Mouse (Mus musculus) yolk sac, embryonic 10.5 days (tissue): ENCODE results near the gene Abhd5.

Experiments used
- DNase-seq: peaks from one replicate; pipeline ENCODE4 v3.0.0-alpha.2; 2017; ENCODE audit warnings: low spot score

Abhd5 gene

DNA sequence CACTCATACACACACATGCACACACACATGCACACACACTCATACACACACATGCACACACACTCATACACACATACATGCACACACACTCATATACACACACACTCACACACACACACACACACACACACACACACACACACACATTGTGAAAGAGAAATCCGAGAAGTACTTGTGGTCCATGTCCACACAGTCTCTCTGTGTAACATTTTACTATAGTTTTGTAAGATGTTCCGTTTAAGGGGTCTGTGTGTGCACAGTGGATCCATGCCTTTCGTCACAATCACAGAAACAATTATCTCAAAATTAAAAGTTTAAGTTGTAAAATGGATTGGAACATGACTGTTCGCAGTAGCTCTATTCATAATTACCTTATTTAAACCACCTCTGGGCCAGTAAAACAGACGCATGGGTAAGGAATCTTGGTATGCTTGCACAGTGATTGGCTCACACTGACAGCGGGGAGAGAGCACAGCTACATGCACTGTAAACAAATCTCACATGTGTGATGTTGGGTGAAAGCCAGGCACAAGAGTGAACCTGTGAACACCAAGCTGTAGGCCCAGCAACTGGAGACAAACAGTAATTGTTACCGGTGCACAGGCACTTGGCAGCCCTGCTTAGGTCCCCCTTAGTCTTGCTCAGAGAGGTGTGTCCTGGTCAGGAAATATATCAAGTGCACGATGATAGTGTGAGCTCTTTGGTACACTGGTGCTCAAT is 63.8 kb downstream of the Abhd5 start:
- no peak for DNase-seq

DNA sequence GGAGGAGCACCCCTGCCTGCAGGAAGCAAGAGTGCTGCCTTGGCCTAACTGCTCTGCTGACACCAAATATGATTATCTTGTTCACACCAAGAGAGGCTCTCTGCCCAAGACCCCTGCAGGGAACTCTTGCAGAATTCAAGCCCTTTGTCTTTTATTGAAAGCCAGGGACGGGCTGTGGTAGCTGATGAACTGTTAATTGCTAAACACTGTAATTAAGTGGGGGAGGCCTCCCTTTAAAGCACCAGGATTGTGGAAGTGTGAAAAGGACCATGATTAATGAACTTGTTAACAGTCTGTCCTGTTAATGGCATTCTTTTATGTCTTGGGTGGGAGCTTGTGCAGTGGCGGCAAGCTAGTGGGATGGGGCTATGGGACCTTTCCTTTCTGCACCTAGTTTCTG is 65.2 kb downstream of the Abhd5 start:
- no peak for DNase-seq

DNA sequence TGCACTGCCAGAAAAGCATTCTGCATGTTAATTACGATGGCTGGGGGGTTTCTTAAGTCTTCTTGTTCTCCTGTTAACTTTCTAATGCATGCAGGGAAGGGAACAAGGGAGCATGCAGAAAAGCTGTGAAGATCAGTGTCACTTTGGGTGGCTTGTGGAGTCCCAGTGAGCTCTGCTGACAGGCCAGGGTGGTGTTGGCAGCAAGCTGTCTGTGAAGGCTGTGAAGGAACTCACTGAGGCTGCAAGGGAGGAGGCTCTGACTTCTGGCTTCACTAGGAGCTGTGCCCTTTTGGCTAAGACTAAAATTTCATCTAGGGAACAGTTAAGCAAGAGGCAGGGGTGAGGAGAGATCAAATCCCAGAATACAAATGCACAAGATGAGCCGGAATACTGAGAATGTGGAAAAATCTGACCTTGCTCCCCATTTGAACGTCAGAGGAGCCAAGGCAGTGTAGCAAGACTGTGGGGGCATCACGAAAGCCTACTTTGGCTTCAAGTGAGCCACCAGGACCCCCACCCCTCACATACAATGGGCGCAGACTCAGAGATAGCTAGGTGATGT is 68.9 kb downstream of the Abhd5 start:
- no peak for DNase-seq

DNA sequence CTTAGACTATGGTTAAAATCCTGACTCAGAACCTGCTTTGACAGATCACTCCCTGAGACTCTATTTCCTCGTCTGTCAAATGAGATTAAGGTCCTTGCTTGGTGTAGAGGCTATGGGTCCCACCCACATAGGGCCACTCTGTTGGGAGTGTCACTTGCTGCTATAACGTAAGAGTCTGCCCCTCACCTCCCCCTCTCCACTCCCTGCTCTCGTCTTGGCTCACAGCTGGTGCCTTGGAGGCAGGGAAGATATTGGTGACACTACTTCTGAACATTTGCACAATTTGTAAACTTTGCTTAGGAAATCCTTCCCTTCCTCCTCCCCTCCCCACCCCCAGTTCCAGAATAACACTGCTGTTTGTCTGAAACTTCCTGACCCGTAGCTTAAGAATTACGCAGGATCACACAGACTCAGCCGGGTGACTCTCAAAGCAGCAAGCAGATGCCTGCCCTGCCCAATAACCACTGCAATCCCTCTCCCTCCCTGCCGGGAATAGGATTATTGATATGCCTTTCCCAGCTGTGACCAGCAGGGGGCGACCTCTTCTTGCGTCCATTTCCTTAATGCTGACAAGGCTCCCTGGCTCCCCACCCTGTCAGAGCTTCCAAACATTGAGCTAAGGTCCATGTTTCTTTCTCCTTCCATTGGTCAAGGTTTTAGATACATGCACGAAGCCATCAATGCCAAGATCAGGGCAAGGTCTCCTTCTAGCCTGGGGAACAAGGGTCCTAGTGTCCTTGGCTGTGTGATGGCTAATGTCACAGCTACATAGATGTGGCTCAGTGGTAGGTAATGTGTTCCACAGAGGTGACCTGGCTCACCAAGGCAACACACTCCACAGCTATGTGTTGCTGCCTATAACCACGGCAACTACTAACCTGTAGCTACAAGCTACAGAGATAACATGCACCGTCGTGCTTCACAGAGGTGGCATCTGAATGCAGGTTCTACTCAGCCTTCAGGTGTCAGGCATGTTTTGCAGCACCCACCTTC is 69.7 kb downstream of the Abhd5 start:
- DNase-seq, result peak; percentile 48

DNA sequence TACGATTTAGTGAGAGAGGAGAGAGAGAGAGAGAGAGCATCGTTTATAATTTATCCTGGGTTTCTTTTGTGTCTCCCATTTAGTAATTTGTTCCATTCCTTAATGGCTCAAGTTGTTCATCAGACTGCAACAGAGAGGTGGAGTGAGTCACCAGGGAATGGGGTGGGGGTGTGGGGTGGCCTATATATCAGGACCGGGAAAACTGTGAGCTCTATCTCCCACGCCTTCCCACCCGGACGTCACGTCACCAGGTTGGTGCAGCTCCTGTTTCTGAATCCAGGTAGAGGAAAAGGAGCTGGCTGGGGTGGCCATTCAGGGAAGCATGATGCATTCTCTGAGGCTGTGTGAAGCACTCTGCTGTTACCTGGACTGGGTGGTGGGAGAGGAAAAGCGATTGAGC is 70.5 kb downstream of the Abhd5 start:
- no peak for DNase-seq

DNA sequence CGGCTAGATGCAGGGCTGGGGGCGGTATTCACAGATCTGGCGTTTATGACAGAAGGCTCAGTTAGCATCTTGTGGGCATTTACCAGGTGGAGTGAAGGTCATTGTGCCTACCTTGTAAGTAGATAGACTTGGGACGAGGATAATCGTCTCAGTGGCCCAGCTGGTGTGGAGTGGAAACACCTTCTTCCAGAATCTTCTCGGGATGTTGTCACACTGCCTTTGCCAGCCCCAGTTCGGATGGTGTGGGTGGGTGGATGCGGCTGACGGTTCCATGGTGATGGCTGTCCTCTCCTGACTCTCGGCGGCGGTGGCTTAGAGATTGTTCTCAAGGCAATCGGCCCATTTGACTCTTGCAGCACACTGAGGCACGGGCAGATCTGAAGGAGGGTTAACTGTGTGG is 71.3 kb downstream of the Abhd5 start:
- DNase-seq, result no peak

DNA sequence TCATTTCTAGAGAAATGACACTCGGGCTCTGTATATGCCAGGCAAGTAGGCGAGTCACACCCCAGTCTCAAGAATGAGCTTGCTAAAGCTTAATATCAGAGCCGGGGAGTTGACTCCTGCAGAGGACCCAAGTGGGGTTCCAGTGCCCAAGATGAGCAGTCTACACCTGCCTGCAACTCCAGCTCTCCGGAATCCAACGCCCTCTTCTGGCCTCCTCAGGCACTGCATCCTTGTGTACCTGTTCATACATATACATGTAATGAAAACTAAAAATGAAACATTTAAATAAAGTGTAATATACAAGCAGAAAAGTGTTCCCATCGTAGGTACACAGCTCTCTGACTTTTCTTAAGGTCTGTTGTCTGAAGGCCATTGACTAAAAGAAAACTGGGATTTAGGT is 71.7 kb downstream of the Abhd5 start:
- no peak for DNase-seq

DNA sequence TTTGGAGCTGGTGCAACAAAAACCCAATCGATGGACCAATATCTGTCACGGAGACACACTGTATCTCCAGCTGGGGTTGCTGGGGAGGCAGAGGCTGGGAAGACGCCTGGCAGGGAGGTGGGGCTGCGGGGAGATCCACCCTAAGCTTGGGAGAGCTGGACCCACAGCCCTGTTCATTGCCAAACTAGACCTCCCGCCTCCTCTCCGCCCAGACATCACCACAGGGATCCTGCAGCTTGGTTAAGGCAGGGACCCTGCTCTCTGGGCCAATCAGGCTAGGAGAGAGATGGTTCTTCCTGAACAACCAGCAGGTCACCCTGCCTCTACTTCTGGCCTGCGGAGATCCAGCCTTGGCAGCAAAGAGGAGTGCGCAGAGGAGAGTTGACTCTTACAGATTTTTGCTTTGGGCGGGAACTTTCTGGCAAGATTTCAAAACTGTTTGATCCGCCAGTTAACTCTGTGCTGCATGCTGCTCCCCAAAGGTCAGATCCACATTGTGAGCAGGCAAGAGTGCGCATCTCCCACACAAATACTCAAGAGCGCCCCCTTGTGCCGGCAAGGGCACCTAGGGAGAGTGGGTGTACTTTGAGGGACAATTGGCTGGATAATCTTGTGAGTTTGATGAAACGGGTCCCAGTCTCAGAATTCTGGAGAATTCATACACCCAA is 73.7 kb downstream of the Abhd5 start:
- DNase-seq, result no peak

DNA sequence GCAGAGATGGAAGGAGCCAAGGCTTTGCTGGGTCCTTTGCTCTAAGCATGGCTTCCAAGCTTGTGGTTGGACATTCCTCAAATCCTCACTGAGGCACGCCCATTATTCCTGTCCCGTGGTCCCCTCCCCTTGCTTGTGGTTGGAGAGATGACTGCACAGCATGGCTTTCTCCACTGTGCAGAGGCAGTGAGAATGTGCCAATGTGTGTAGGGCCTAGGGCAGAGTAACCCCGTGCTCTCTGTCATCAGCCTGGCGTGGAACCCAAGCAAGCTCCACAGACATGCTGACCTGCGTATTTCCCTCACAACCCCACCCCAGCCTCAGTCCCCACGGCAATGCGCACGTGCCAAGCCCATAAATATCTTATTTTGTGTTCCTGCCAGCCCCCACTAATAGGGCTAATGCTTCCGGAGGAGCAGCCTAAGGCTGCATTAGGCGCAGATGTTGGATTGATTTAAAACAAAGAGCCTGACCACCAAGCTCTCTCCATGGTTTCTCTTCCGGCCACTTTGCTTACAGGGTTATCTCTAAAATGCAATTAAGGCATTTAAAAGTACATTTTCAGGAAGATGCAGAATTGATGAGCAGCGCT is 77.7 kb downstream of the Abhd5 start:
- DNase-seq, result no peak

DNA sequence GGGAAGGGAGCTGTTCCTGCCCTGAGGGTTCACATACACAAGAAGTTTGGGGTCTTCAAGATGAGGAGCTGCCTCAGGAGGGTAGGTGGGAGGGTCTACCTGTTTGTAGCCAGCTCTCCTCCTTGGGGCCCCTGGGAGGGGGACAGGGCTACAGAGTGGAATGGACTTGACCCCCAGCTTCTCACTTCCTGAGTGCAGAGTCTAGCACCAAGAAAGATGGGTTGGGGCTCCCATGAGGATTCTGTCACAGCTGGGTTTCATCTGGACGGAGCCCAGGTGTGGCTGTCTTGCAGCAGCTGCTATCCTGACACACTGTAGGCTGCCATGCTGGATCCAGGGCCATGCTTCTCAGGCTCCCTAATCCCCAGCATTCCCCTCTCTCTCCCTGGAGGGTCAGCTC is 78.3 kb downstream of the Abhd5 start:
- DNase-seq, result no peak
